Mouse (Mus musculus) intestine, embryonic 14.5 days (tissue): Measurements from ENCODE around the gene Zbtb1. TPM values are rescaled to one million over a fixed set of nuclear protein-coding genes. Genes with fewer than 3 reads are reported as not detected.

Experiments
- ATAC-seq: fragments of 200-750 bp; cut with Nextera tagmentation; replicated peaks from 2 replicates; pipeline ENCODE4 v1.8.0; 2017; ENCODE audit warnings: low read depth, moderate number of reproducible peaks, moderate TSS enrichment, moderate library complexity; ENCODE audit not compliant: low FRiP score, low TSS enrichment
- DNase-seq: peaks from one replicate; pipeline ENCODE4 v3.0.0-alpha.2; 2018; ENCODE audit warnings: low spot score
- H3K27ac ChIP-seq: fragments of 300-500 bp; sonication (generic); 2 replicates; pipeline ENCODE4 v1.5.1; 2014; ENCODE audit warnings: low read depth, mild to moderate bottlenecking, control low read depth
- H3K27me3 ChIP-seq: fragments of 300-500 bp; sonication (generic); replicated peaks from 2 replicates; pipeline ENCODE4 v1.6.1; 2014; ENCODE audit warnings: low read length, control low read depth; ENCODE audit not compliant: control insufficient read depth, insufficient read depth
- H3K36me3 ChIP-seq: fragments of 300-500 bp; sonication (generic); 2 replicates; pipeline ENCODE4 v1.6.1; 2014; ENCODE audit warnings: low read length, control low read depth; ENCODE audit not compliant: control insufficient read depth, insufficient read depth
- H3K4me1 ChIP-seq: fragments of 300-500 bp; sonication (generic); replicated peaks from 2 replicates; pipeline ENCODE4 v1.6.1; 2014; ENCODE audit warnings: low read length, control low read depth, mixed read lengths; ENCODE audit not compliant: control insufficient read depth, insufficient read depth
- H3K4me2 ChIP-seq: fragments of 300-500 bp; sonication (generic); 2 replicates; pipeline ENCODE4 v1.6.1; 2014; ENCODE audit warnings: low read length
- H3K4me3 ChIP-seq: fragments of 300-500 bp; sonication (generic); 2 replicates; pipeline ENCODE4 v1.5.1; 2014; ENCODE audit warnings: low read depth, low read length, control low read depth, mixed read lengths
- H3K9ac ChIP-seq: fragments of 300-500 bp; sonication (generic); 2 replicates; pipeline ENCODE4 v1.6.1; 2014; ENCODE audit warnings: mild to moderate bottlenecking, low read length
- H3K9me3 ChIP-seq: fragments of 300-500 bp; sonication (generic); 2 replicates; pipeline ENCODE4 v1.6.1; 2016; ENCODE audit warnings: low read length, control low read depth; ENCODE audit not compliant: control insufficient read depth
- WGBS: fragments of 180-500 bp; shearing (Covaris S2); extraction: QIAGEN DNeasy Blood & Tissue Kit; methylation state at CpG from one replicate; pipeline ENCODE4 v1.1.7; 2014; 5-methylcytosine and 5-hydroxymethylcytosine counted together
- polyA plus RNA-seq: library from polyadenylated mRNA; unstranded; fragments of >200 nt; fragmentation: Nextera tagmentation; extraction: Ambion mirVana; gene quantifications from 2 replicates; pipeline ENCODE4 v1.2.1, GENCODE M21; 2014

Zbtb1 gene
- polyA plus RNA-seq, 1 experiment from 2014 or later: 9.4 TPM

- H3K27me3 ChIP-seq: no peaks in the 10 kb centered on the region
- ATAC-seq (no peak), DNase-seq (no peak)
- no peak overlapping the region for H3K9ac ChIP-seq
- H3K4me3 ChIP-seq: no peak overlapping the region
- no peaks in the 10 kb centered on the region for H3K4me1 ChIP-seq
- H3K27ac ChIP-seq: no peak overlapping the region
- H3K4me2 ChIP-seq: no peak overlapping the region
- peaks cover 14% of the 10 kb centered on the region for H3K36me3 ChIP-seq
- WGBS: 81% methylated on average over 5 of the region's 5 CpGs
- no peaks in the 10 kb centered on the region for H3K9me3 ChIP-seq
Measured at GRCm38 (mm10) chr12:76392979-76393378, 22.9 kb downstream of the Zbtb1 start.

DNA sequence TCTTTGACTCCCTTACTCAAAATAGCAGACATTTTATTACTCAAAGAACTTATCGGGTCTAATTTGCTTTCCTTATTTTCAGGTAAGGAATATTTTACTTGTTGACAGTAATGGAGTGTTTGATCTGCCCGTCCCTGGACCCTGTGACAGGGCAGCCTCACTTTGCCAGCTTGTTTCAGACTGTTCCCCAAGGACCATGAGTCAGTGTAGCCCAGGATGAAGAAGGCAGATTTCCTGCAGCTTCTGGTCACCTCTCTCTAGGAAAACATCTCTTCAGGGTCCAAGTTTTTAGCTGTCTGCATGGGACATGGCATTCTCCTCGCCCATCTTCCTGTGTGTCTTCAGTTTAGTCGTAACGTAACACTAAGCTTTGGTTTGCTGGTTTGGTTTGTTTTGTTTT, 27.2 kb downstream of the Zbtb1 start:
- ATAC-seq: no peak
- no peaks in the 10 kb centered on the region for H3K36me3 ChIP-seq
- H3K4me2 ChIP-seq: no peak overlapping the region
- WGBS: 87% methylated on average over 5 of the region's 5 CpGs
- no peaks in the 10 kb centered on the region for H3K9me3 ChIP-seq
- no peak overlapping the region for H3K4me3 ChIP-seq
- H3K27me3 ChIP-seq: 0 out of 2 replicates have a peak, but pooled peaks cover 2% of the 10 kb centered on the region
- no peak overlapping the region for H3K27ac ChIP-seq
- H3K9ac ChIP-seq: no peak overlapping the region
- no peaks in the 10 kb centered on the region for H3K4me1 ChIP-seq
- DNase-seq: no peak

- H3K27ac ChIP-seq: no peak overlapping the region
- no peak overlapping the region for H3K4me2 ChIP-seq
- ATAC-seq (no peak), DNase-seq (no peak)
- H3K36me3 ChIP-seq: no peaks in the 10 kb centered on the region
- WGBS: 63% methylated on average over 3 of the region's 3 CpGs
- H3K4me3 ChIP-seq: no peak overlapping the region
- H3K9me3 ChIP-seq: no peaks in the 10 kb centered on the region
- H3K4me1 ChIP-seq: peaks cover 13% of the 10 kb centered on the region
- H3K27me3 ChIP-seq: peaks cover 24% of the 10 kb centered on the region
- no peak overlapping the region for H3K9ac ChIP-seq
Measured at GRCm38 (mm10) chr12:76401674-76402073, 31.6 kb downstream of the Zbtb1 start.

DNA sequence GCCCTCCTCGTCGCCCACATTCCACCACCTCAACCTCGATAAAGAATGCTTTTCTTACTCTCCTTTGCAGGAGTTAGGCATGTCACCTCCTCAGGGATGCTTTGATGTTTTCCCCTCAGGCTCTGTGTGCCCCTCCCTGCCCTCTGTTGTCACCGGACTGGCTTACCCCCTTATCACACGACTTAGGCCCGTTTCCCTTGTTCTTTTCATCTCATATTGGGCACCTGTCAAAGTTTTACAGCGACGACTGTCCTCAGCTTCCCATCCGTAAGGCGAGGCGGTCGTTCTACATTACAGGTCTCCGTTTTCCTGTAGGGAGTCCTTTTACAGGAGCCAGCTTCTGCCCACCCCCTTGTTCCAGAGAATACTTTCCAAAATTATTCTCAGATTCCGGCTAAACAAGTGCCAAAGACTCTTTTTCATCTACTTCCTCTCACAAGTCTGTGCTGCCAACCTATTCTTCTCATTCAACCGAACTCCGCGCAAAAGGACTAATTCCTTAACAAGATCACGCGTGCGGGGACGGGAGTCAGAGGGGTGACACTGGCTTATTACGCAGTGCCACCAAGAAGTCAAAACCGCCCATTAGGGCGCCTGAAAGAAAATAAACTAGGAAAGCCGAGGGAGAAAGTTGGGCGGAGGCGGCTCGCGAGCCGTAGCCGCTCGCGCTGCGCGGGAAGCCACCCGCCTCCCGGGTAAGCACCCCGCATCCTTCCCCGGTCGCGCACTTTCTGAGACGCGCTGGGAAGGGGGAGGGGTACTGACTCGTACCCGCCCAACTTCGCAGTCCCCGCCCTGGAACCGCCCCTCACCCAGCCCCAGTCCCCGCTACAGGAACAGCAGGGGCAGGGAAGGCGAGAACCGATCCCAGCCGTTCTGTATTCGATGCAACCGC, 33.2 kb downstream of the Zbtb1 start:
- 2% methylated on average over 54 of the region's 54 CpGs for WGBS
- Histone ChIP-seq H3K9me3 (no peaks in the 10 kb centered on the region), H3K27ac (peak overlapping the region; percentile 89), H3K27me3 (peaks cover 37% of the 10 kb centered on the region), H3K4me2 (peak overlapping the region; percentile 91), H3K36me3 (no peaks in the 10 kb centered on the region), H3K4me3 (peak overlapping the region; percentile 70), H3K4me1 (peaks cover 13% of the 10 kb centered on the region), H3K9ac (peak overlapping the region; percentile 64)
- ATAC-seq (peak; percentile 89), DNase-seq (no peak)

DNA sequence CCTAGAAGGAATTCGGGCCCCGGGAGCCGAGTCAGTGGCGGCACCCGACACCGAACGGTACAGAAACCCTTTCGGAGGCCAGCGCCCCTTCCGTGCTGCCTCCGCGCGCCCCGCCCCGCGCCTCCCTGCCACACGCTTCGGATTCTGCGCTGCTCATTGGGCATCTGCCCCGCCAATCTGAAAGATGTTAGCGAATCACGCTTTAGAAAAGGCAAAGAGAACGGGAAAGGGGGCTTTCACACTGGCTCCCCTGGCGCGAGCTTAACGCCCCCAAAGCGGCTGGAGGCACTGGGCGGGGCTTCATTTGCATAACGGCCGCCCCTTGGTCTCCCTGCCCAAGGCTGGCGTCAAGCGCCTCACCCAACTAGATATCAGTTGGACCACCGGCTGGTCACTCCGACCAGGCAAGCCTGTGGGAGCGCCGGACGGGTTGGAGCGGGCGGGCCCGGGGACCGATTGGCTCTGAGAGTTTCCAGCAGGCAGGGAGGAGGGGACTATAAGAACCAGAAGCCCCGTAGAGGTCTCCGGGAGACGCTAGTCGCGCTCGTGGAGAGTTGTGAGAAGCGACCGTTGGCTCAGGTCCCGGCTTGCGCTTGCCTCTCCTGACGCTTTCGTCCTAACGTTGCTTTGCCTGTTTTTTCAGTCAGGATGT, 33.9 kb downstream of the Zbtb1 start, which contains the start of gene Hspa2:
Gene Hspa2 (plus strand): TSS at position 291 of the 652 bp plus-strand sequence.
- no peaks in the 10 kb centered on the region for H3K36me3 ChIP-seq
- under 1% methylated on average over 54 of the region's 54 CpGs for WGBS
- peak within 1 kb of the TSS; percentile 91 for H3K4me2 ChIP-seq
- peak; percentile 95 for ATAC-seq
- H3K4me1 ChIP-seq: peaks cover 13% of the 10 kb centered on the region
- peak within 1 kb of the TSS; percentile 89 for H3K27ac ChIP-seq
- no peaks in the 10 kb centered on the region for H3K9me3 ChIP-seq
- peak within 1 kb of the TSS; percentile 70 for H3K4me3 ChIP-seq
- H3K27me3 ChIP-seq: peaks cover 37% of the 10 kb centered on the region
- H3K9ac ChIP-seq: peak within 1 kb of the TSS; percentile 64
- DNase-seq: peak; percentile 100

DNA sequence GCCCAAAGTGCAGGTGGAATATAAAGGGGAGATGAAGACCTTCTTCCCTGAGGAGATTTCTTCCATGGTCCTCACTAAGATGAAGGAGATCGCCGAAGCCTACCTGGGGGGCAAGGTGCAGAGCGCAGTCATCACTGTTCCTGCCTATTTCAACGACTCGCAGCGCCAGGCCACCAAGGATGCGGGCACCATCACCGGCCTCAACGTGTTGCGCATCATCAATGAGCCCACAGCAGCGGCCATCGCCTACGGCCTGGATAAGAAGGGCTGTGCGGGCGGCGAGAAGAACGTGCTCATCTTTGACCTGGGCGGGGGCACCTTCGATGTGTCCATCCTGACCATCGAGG, 34.7 kb downstream of the Zbtb1 start:
- H3K4me1 ChIP-seq: peaks cover 13% of the 10 kb centered on the region
- H3K36me3 ChIP-seq: no peaks in the 10 kb centered on the region
- 8% methylated on average over 20 of the region's 20 CpGs for WGBS
- DNase-seq (no peak), ATAC-seq (no peak)
- H3K9me3 ChIP-seq: no peaks in the 10 kb centered on the region
- peak overlapping the region; percentile 91 for H3K4me2 ChIP-seq
- peaks cover 37% of the 10 kb centered on the region for H3K27me3 ChIP-seq
- no peak overlapping the region; the same call in 1 of the 2 replicates for H3K9ac ChIP-seq
- no peak overlapping the region for H3K27ac ChIP-seq
- H3K4me3 ChIP-seq: peak overlapping the region; percentile 70

DNA sequence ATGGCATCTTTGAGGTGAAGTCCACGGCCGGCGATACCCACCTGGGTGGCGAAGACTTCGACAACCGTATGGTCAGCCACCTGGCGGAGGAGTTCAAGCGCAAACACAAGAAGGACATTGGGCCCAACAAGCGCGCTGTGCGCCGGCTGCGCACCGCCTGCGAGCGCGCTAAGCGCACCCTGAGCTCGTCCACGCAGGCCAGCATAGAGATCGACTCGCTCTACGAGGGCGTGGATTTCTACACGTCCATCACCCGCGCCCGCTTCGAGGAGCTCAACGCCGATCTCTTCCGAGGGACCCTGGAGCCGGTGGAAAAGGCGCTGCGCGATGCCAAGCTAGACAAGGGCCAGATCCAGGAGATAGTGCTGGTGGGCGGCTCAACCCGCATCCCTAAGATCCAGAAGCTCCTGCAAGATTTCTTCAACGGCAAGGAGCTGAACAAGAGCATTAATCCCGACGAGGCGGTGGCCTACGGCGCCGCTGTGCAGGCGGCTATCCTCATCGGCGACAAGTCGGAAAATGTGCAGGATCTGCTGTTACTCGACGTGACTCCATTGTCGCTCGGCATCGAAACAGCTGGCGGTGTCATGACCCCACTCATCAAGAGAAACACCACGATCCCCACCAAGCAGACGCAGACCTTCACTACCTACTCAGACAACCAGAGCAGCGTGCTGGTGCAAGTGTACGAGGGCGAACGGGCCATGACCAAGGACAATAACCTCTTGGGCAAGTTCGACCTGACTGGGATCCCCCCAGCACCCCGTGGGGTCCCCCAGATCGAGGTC, 35.3 kb downstream of the Zbtb1 start:
- WGBS: 3% methylated on average over 61 of the region's 64 CpGs
- Histone ChIP-seq H3K9ac (no peak overlapping the region; the same call in 1 of the 2 replicates), H3K27ac (no peak overlapping the region), H3K27me3 (peaks cover 37% of the 10 kb centered on the region), H3K4me1 (peaks cover 13% of the 10 kb centered on the region), H3K4me2 (peak overlapping the region; percentile 91), H3K9me3 (no peaks in the 10 kb centered on the region), H3K4me3 (peak overlapping the region; percentile 70), H3K36me3 (no peaks in the 10 kb centered on the region)
- ATAC-seq (no peak), DNase-seq (peak; percentile 78)

DNA sequence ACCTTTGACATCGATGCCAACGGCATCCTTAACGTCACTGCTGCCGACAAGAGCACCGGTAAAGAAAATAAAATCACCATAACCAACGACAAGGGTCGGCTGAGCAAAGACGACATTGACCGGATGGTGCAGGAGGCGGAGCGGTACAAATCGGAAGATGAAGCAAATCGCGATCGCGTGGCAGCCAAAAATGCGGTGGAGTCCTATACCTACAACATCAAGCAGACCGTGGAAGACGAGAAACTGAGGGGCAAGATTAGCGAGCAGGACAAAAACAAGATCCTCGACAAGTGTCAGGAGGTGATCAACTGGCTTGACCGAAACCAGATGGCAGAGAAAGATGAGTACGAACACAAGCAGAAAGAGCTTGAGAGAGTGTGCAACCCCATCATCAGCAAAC, 35.9 kb downstream of the Zbtb1 start:
- H3K36me3 ChIP-seq: no peaks in the 10 kb centered on the region
- H3K9me3 ChIP-seq: no peaks in the 10 kb centered on the region
- DNase-seq (no peak), ATAC-seq (no peak)
- peak overlapping the region; percentile 91 for H3K4me2 ChIP-seq
- WGBS: 3% methylated on average over 23 of the region's 23 CpGs
- no peak overlapping the region for H3K9ac ChIP-seq
- H3K27ac ChIP-seq: no peak overlapping the region
- peaks cover 37% of the 10 kb centered on the region for H3K27me3 ChIP-seq
- H3K4me3 ChIP-seq: peak overlapping the region; percentile 22
- peaks cover 13% of the 10 kb centered on the region for H3K4me1 ChIP-seq
